Mouse (Mus musculus): ENCODE measurements around the gene Nlgn2. TPM values are rescaled to one million over a fixed set of nuclear protein-coding genes. Genes with fewer than 3 reads are reported as not detected.

The Nlgn2 gene
- total and polyA plus RNA-seq, 3 experiments, result 20.3 to 43.3 (median 29.8) TPM

DNA sequence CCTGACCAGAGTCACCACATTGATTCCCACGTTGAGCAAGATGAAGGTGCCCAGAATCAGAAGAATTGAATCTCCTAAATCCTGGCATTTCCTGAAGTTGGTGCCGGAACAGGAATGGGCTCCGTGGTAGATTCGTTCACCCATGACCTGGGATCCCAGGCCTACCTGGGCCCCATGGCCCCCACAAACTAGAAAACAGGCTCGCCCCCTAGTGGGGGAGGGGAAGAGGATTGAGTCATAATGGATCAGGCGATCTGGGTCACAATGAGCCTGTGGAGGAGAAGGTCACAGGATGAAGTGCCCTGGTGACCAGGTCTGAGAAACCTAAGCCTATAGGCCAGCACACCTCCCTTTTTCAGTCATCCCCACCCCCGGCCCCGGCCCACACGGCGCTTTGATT is 22.4 kb downstream of the Nlgn2 start, which contains the start of gene Gm39566 (continued):
- TF ChIP-seq ZKSCAN1 (IDR thresholded peaks at IDR 0.05; ENCODE audit: low read depth, low read length) (no peak), UBTF (IDR thresholded peaks at IDR 0.05; ENCODE audit: borderline replicate concordance, insufficient read depth, low read depth, low read length) (no peak), MEF2A (IDR thresholded peaks at IDR 0.05; ENCODE audit: extremely low read depth, insufficient replicate concordance, low read depth, low read length, poor library complexity, severe bottlenecking) (no peak), TCF12 (IDR thresholded peaks at IDR 0.05; ENCODE audit: low read depth, low read length) (no peak), USF2 (IDR thresholded peaks at IDR 0.05; ENCODE audit: borderline replicate concordance in 1 of 2, insufficient read depth in 1 of 2, low read depth in 1 of 2, low read length in 2 of 2) (no peak), E2F4 (IDR thresholded peaks at IDR 0.05; ENCODE audit: borderline replicate concordance, low read depth, low read length) (no peak), HCFC1 (IDR thresholded peaks at IDR 0.05; ENCODE audit: low read depth, low read length) (no peak), CHD1 (IDR thresholded peaks at IDR 0.05; ENCODE audit: low read depth, low read length) (no peak), CHD2 (IDR thresholded peaks at IDR 0.05; ENCODE audit: low read length) (no peak), MAX (IDR thresholded peaks at IDR 0.05; ENCODE audit: low read length) (no peak), MAFK (IDR thresholded peaks at IDR 0.05; ENCODE audit: borderline replicate concordance, low read depth, low read length) (no peak), GABPA (IDR thresholded peaks at IDR 0.05; ENCODE audit: low read depth, low read length) (no peak)

DNA sequence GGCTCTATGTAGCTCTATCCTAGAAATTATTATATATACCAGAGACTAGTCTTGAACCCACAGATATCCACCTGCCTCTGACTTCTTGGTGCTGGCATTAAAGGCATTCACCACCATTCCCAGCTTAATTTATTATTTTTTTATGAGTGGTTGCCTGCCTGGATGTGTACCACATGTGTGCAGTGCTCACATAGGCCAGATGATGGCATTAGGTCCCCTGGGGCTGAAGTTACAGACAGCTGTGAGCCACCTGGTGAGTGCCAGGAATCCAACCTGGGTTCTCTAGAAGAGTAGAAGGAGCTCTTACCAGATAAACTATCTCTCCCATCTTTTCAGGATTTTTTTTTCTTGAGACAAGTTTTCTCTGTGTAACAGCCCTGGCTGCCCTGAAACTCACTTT is 27.3 kb downstream of the Nlgn2 start:
- no peaks in the 10 kb centered on the region for H3K9me3 ChIP-seq (replicated peaks; ENCODE audit: insufficient read depth, low read length)
- no peak overlapping the region for H3K4me3 ChIP-seq (ENCODE audit: control insufficient read depth in 1 of 2, insufficient read depth in 1 of 2, low read depth in 2 of 2, low read length in 2 of 2)
- no peak overlapping the region for H3K27ac ChIP-seq (ENCODE audit: control insufficient read depth, low read depth, low read length)
- no peaks in the 10 kb centered on the region for H3K36me3 ChIP-seq (ENCODE audit: control insufficient read depth in 1 of 2, insufficient read depth in 2 of 2, low read length in 2 of 2)
- no peak for DNase-seq (ENCODE audit: low read depth, low spot score)
- H3K4me1 ChIP-seq (ENCODE audit: control insufficient read depth in 1 of 2, insufficient read depth in 2 of 2, low read length in 2 of 2), result no peaks in the 10 kb centered on the region
- TF ChIP-seq RAD21 (IDR thresholded peaks at IDR 0.05; ENCODE audit: low read depth, low read length) (peak; percentile 45), SMC3 (IDR thresholded peaks at IDR 0.05; ENCODE audit: low read depth, low read length) (peak; percentile 59), ZC3H11A (IDR thresholded peaks at IDR 0.05; ENCODE audit: low read depth, low read length) (peak; percentile 15; the same call in 1 of the 2 replicates), CTCF (IDR thresholded peaks at IDR 0.05 in 2 of 3, conservative IDR thresholded peaks at IDR 0.05 in 1 of 3; ENCODE audit: control insufficient read depth in 1 of 3, insufficient read depth in 1 of 3, low read depth in 2 of 3, low read length in 3 of 3, poor library complexity in 1 of 3, severe bottlenecking in 1 of 3) (peak in 2 of 3 experiments; percentile 35 to 52; a peak in 4 of 6 replicates), MAX (IDR thresholded peaks at IDR 0.05; ENCODE audit: low read length) (no peak), MAZ (IDR thresholded peaks at IDR 0.05; ENCODE audit: low read depth, low read length) (no peak), E2F4 (IDR thresholded peaks at IDR 0.05; ENCODE audit: borderline replicate concordance, low read depth, low read length) (no peak)
- peaks cover 2 to 3% of the 10 kb centered on the region in 2 experiments for H3K27me3 ChIP-seq (ENCODE audit: control insufficient read depth in 1 of 2, insufficient read depth in 2 of 2, low read length in 2 of 2)
- no peaks in the 10 kb centered on the region for H3K79me2 ChIP-seq (ENCODE audit: control insufficient read depth, insufficient read depth, low read length, poor library complexity)
- H3K9ac ChIP-seq (ENCODE audit: control insufficient read depth, low read depth, low read length, poor library complexity, severe bottlenecking), result no peak overlapping the region

DNA sequence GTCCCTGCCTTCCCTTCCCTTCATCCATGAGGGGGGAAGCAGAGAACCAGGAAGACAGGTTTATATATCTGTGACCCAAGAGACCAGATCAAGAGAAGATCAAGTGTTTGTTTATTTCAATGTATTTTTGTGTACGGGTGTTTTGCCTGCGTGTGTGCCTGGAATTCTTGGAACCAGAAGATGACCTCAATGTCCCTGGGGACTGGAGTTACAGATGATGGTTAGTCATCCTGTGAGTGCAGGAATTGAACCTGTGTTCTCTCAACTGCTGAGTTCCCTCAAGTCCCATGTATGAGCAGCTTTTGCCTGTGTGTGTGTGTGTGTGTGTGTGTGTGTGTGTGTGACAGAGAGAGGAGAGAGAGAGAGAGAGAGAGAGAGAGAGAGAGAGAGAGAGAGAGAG is 29.9 kb downstream of the Nlgn2 start:
- H3K79me2 ChIP-seq (ENCODE audit: control insufficient read depth, insufficient read depth, low read length, poor library complexity), result peaks cover 5% of the 10 kb centered on the region; the same call in 1 of the 2 replicates
- H3K9ac ChIP-seq (ENCODE audit: control insufficient read depth, low read depth, low read length, poor library complexity, severe bottlenecking), result no peak overlapping the region
- H3K27ac ChIP-seq (ENCODE audit: control insufficient read depth, low read depth, low read length), result no peak overlapping the region
- H3K27me3 ChIP-seq (ENCODE audit: control insufficient read depth in 1 of 2, insufficient read depth in 2 of 2, low read length in 2 of 2), result peaks cover 2 to 3% of the 10 kb centered on the region in 2 experiments
- H3K4me1 ChIP-seq (ENCODE audit: control insufficient read depth in 1 of 2, insufficient read depth in 2 of 2, low read length in 2 of 2), result peaks cover 0 to 7% of the 10 kb centered on the region in 2 experiments; a peak in 2 of 4 replicates
- H3K4me3 ChIP-seq (ENCODE audit: control insufficient read depth in 1 of 2, insufficient read depth in 1 of 2, low read depth in 2 of 2, low read length in 2 of 2), result no peak overlapping the region
- TF ChIP-seq CTCF (IDR thresholded peaks at IDR 0.05 in 2 of 3, conservative IDR thresholded peaks at IDR 0.05 in 1 of 3; ENCODE audit: control insufficient read depth in 1 of 3, insufficient read depth in 1 of 3, low read depth in 2 of 3, low read length in 3 of 3, poor library complexity in 1 of 3, severe bottlenecking in 1 of 3) (no peak), E2F4 (IDR thresholded peaks at IDR 0.05; ENCODE audit: borderline replicate concordance, low read depth, low read length) (no peak), ZKSCAN1 (IDR thresholded peaks at IDR 0.05; ENCODE audit: low read depth, low read length) (no peak), MEF2A (IDR thresholded peaks at IDR 0.05; ENCODE audit: extremely low read depth, insufficient replicate concordance, low read depth, low read length, poor library complexity, severe bottlenecking) (no peak), ZNF384 (IDR thresholded peaks at IDR 0.05; ENCODE audit: low read depth, low read length) (no peak), POLR2A (IDR thresholded peaks at IDR 0.05; ENCODE audit: control insufficient read depth in 1 of 2, insufficient read depth in 1 of 2, low read depth in 1 of 2, low read length in 2 of 2, poor library complexity in 1 of 2) (no peak), RCOR1 (IDR thresholded peaks at IDR 0.05; ENCODE audit: low read depth, low read length) (no peak), MAX (IDR thresholded peaks at IDR 0.05; ENCODE audit: low read length) (no peak), ZC3H11A (IDR thresholded peaks at IDR 0.05; ENCODE audit: low read depth, low read length) (no peak), ELF1 (IDR thresholded peaks at IDR 0.05; ENCODE audit: low read depth, low read length) (no peak), TCF12 (IDR thresholded peaks at IDR 0.05; ENCODE audit: low read depth, low read length) (no peak)
- H3K36me3 ChIP-seq (ENCODE audit: control insufficient read depth in 1 of 2, insufficient read depth in 2 of 2, low read length in 2 of 2), result no peaks in the 10 kb centered on the region
- no peaks in the 10 kb centered on the region for H3K9me3 ChIP-seq (replicated peaks; ENCODE audit: insufficient read depth, low read length)
- no peak for DNase-seq (ENCODE audit: low read depth, low spot score)
